Mouse (Mus musculus) frontal cortex, postnatal 10 days (tissue): ENCODE measurements around the gene Noxa1.

Experiments used
- DNase-seq, 2 experiments: peaks; one replicate each; pipeline ENCODE4 v3.0.0; 2022; ENCODE audit warnings: low spot score in 2 of 2, mixed read lengths in 1 of 2

Gene Noxa1

DNA sequence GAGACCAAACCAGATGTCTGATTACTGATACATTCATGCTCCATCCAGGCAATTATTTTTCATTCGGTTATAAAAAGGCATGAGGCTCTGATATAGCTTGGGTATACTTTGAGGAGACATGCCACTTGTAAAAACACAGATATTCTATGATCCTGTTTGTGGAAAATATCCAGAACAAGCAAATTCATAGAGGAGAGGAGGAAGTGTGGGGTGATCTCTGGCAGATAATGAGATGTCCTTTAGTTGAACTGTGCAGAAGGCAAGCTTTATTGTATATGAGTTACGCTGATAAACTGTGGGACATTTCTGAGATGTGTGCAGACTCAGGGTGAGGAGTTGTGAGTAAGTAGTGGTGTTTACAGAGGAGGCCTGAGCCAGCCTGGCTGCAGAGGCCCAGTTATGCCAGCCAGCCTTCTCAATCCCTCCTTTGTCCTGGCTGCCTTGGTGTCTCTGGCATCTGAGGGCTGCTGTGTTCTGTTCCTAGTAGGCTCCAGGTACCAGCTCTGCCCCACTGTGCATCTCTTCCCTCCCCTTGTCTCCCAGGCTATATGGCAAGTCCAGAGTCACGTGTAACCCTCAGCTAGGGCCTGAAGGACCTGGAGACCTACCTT lies 3.2 kb upstream of the Noxa1 start:
- DNase-seq = no peak

DNA sequence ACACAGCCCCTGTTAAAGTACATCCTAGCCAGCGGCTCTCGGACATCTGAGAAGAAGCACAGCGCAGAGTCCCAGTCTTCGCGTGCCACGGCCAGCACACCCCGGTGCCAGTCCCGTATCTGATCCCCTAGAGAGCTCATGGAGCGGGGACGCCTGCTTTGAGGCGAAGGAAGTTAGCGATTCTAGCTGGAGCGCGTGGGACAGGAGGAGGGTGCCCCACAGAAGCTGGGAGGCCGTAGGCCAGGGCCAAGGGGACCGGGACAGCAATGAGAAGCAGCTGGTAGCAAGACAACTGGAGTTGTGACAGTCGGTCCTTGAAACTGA lies 202 bp downstream of the Noxa1 start:
- no peak for DNase-seq

DNA sequence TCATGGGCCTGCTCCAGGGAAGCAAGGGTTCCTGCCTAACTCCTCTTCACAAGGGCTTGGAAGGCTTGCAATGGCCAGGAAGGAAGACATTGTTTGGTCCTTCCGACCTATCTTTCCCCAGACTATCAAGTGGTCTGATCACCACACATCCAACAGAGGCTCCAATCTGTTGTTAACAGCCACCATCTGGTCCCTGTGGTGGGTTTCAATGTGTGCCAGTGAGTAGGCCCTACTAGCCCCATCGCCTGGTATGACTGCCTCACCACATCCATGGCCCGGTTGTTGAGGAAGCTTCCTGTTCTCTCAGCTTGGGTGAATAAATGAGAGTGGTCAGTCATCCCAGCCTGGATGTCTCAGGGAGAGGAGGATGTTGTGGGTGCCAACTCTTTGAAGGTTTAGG lies 6.3 kb downstream of the Noxa1 start:
- DNase-seq = no peak

DNA sequence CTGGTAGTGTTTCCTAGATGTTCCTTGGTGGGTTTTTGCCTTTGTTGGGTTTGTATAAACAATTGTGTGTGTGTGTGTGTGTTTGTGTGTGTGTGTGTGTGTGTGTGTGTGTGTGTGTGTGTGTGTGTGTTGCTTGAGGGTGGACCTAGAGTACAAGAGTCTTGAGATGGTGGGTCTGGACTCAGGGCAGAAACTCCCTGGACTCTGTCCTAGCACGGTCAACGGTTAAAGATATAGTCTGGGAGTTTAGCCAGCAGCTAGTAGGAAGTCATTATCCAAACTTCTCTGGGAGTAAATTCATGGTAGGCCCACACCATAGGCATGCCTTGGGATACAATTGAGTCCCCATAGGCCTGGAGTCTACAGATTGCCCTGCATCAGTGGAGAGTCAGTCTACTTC lies 7.1 kb downstream of the Noxa1 start:
- no peak for DNase-seq

DNA sequence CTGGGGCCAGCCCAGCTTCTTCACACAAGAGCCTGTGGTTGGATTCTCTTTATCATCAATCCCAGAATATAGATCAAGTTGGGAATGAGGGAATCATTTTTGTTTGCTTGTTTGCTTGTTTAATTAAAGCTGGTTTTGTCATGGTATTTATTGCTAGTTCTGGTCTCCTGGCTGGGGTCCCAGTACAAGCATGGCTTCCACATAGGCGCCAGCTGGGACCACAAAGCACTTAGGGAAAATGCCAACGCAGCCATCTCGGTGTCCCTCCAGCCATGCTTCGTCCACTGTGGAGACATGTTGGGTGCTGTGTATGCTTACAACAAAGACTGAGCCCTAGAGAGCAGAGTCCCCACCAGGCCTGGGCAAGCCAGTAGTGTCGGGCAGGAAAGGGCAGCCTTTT lies 9.4 kb downstream of the Noxa1 start:
- no peak for DNase-seq

DNA sequence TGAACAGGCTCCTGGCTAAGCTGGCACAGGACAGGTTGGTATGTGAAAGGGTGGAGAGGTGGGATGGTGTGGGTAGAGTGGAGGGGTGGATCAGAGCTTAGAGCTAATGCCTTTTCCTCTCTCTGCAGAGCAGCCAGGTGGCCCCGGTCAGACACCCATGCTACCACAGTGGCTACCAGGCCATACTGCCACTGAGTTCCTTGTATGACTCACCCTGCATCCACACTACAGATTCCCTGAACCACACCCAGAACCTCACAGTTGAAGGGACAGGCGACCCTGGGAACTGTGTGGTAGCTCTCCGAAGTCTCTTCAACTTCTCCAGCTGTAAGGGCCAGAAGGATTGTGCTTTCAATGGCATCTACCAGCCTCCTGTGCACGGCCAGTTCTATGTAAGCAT lies 11.3 kb downstream of the Noxa1 start:
- DNase-seq = no peak

DNA sequence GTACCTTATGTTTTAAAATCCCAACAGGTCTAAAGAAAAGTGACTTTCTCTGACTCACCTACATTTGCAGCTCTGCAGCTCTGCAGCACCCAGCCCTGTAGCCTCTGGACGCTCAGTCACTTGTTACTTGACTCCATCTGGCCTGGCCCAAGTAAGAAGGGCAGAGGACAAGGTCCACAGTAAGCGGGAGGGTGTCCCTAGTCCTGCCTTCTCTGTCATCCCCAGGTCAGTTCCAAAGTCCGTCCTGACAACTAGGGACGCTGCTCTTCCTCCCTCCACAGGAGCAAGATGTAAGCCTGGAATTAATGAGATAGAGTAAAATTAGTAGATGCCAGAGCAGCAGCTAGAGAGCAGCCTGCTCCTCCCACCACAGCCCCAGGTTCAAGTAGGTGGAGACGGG lies 14.9 kb downstream of the Noxa1 start, which contains the start of gene Entpd8:
Entpd8 (plus strand) TSS at position 229 of the 400 bp plus-strand sequence.
- DNase-seq = no peak

DNA sequence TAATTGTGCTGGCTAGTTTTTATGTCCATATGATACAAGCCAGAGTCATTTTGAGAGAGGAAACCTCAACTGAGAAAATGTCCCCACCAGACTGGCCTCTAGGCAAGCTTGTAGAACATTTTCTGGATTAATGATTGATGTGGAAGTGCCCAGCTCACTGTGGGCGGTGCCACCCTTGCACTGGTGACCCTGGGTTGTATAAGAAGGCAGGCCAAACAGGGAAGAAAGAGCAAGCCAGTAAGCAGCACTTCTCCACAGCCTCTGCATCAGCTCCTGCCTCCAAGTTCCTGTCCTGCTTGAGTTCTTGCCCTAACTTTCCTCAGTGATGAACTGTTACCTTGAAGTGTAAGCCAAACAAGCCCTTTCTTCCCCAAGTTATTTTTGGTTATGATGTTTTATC lies 16.0 kb downstream of the Noxa1 start:
- DNase-seq = no peak

DNA sequence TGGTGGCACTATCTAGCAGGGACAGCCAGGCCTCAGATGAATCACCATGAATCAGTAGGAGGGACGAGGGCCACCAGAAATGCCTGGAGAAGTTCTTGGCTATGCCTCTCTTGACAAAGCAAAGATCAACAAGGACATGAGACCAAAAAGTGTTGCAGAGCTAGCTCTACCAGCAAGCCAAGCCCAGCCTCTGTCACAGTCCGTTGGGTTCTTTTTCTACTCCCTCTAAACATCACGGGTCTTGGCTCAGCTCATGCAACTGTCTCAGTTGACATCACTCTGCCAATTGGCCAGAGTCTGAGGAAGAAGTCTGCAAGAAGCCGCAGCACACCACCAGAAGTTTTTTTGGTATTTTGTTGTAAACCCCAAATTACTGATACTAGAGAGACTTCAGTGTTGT lies 19.4 kb downstream of the Noxa1 start:
- DNase-seq = no peak

DNA sequence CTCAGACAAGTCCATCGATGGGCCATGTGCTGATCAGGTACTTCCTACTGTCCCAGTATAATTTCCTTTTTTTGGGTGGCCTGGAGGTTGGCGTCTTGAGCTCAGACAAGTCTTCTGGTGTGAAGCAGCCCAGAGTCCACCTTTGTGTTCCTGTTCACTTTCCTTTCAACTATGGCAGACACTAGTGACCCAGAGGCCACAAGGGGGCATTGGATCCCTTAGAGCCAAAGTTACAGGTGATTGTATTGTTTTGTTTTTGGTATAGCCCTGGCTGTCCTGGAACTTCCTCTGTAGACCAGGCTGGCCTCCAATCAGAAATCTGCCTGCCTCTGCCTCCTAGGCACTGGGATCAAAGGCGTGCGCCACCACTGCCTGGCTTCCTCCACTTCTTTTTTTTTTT lies 22.6 kb downstream of the Noxa1 start:
- no peak for DNase-seq

DNA sequence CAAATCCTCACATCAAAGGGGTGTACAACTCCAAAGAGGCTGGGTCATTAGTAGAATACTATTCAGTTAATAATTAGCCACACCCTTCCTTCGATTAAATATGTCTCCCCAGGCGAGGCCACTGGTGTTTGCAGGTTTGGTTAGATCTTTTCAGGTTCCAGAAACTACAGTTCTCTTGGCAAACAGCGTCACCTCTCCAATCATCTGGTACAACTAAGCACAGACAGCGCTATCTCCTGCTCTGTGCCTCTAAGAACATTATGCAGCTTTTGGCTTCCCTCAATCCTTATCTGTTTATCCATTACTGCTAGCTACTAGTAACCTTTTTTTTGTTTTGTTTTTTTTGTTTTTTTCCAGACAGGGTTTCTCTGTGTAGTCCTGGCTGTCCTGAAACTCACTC lies 25.4 kb downstream of the Noxa1 start:
- no peak for DNase-seq

DNA sequence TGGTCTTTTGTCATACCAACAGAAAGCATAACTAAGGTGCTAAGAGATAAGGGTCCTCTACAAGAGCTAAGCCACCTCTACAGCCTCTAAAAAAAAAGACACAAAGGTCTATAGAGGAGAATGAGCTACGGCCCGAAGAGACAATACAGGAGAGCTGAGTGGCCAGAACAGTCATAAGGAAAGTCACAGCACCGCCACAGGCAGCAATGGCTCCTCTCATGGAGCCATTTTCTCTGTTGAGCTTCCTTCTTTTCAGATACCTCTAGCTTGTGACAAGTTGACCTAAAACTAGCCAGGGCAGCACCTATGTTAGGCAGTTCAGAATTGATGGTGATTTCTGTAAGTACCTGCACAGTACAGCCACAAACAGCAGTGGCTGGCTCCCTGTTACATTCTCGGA lies 28.4 kb downstream of the Noxa1 start:
- no peak for DNase-seq

DNA sequence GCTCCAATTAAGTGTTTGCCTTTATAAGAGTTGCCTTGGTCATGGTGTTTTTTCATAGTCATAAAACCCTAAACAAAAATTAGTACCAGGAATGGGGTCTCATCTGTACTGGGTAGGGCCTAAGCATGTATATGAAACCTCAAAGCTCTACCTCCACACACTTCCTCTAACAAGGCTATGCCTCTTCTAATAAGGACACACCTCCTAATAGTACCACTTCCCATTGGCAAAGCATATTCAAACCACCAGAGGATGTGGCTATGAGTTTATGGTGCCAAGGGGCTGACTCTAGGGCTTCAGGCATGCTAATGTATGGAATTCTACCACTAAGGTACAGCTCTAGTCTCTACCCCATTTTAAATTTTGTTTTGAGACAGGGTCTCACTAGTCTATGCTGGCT lies 29.4 kb downstream of the Noxa1 start:
- no peak for DNase-seq

DNA sequence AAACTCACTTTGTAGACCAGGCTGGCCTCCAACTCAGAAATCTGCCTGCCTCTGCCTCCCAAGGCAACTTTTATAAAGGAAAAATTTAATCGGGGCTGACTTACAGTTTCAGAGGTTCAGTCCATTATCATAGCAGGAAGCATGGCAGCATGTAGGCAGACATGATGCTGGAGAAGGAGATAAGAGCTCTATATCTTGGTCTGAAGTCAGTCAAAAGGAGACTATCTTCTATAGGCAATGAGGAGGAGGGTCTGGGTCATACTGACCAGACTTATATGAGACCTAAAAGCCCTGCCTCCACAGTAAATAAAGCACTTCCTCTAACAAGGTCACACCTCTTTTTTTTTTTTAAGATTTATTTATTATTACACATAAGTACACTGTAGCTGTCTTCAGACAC lies 30.7 kb downstream of the Noxa1 start:
- DNase-seq = no peak

DNA sequence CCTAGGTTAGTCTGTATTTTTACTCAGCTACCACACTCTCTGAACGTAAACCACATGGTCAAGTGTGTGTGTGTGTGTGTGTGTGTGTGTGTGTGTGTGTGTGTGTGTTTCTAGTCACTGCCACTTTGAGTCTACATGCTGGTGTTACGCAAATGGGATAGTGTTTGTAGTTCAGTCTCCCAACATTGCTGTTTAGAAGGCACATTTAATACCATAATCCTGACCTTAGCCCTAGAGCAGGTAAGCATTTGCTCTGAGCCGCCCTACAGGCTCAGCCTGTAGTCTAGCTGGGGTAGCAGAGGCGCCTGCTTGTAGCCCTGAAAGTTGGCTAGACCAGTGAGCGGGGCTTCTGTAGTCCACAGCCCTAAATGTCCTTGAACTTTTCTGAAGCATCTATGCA lies 31.4 kb downstream of the Noxa1 start:
- DNase-seq = no peak

DNA sequence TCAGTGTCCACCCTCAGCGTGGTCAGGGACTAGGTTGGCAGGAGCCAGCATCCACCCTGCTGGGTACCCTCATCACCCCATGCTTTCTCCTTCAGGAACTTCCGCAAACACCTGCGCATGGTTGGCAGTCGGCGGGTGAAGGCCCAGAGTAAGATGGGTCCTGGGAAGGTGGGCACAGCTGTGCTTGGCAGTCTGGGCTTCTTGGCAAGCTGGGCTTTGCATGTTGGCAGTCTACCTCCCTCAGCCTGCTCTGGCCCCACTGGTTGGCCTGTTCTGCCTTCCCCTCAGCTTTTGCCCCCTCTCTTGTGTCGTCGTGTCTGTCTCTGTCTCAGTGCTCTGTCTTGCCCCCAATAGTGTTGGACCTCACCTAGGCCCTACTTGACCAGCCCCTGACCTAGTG lies 36.0 kb downstream of the Noxa1 start:
- DNase-seq = no peak

DNA sequence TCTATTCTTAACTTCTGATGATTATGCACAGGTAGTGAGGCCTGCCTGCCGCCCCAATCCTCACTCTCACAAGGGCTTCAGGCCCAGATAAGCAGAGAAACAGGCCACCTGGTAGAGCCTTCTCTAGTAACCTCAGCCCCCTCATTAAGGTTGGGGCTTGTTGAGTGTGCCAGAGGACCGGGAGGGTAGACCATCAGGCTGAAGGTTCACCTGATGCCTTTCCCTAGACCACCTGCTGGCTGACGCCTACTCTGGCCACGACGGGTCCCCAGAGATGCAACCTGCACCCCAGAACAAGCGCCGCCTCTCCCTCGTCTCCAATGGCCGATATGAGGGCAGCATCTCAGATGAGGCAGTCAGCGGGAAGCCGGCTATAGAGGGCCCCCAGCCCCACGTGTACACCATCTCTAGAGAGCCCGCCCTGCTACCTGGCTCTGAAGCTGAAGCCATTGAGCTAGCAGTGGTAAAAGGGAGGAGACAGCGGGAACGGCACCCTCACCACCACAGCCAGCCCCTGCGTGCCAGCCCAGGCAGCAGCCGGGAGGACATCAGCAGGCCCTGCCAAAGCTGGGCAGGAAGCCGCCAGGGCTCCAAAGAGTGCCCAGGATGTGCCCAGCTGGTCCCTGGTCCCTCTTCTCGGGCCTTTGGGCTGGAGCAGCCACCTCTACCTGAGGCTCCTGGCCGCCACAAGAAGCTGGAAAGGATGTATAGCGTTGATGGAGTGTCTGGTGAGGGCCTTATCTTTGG lies 39.4 kb downstream of the Noxa1 start:
- no peak for DNase-seq

DNA sequence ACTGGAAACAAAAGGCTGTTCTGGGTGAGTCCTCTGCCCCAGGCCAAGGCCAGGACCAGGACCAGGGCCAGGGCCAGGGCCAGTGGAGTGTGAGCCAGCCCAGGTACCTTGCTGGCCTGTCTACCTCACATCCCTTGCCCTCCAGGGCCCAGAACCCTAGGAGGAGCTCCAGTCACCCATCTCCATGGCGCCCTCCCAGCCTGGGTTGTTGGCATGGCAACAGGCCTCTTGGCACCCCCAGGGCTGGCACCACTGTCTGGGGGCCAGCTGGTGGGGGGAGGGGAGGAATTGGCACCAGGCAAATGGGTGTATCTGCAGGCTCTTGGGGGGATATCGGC lies 39.9 kb downstream of the Noxa1 start:
- peak; percentile 74 to 86 for DNase-seq

DNA sequence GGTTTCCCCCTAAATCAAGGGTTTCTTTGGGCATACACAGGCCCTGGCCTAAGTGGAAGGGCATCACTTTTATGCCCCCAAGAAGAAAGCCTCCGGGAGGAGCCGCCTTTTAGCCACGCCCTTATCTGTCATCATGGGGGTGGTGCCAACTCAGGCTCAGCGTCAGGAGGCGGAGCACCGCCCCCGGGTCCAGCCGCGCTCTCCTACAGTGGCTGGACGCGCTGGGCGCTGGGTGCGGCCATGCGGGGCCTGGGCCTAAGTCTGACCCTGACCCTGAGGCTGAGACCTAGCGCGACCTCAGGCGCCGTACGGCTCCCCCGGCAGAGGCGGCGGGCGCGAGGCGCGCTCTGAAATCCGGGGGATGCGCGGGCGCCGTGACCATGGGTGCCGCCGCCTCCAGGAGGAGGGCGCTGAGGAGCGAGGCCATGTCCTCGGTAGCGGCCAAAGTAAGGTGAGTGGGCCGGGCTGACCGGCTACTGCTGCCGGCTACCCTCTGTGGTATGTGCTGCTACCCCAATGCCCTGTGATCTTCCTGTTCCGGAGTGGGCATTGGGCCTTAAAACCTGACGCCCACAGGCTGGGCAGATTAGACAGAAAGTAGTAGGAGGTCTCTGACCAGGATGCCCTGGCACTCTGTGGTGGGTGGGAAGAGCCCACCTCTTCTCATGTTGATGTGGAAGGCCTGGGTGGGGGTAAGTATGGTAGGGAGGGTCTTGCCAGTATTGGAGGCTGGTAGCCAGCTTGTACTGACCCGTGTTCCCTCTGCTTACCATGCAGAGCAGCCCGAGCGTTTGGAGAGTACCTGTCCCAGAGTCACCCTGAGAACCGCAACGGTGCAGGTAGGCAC lies 40.5 kb downstream of the Noxa1 start, which contains the start of gene Nsmf:
Nsmf (plus strand) TSS at position 135 of the 847 bp plus-strand sequence.
- peak; percentile 81 to 86 for DNase-seq

DNA sequence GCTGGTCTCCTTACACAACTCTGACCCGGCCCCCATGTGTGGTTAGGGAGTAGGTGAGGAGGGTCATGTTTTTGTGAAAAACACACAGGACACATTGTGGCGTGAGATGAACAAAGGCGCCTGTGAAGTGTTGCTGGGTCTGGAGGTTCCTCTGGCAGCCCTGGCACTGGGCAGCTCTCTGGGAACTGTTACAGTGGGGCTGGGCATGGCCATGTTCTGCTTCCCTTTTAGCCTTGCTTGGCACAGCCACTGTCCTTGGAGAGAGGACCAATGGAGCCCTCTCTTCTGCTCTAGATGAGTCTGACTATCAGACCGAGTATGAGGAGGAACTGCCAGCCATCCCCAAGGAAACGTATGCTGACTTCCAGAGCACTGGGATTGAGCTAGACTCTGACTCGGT lies 41.8 kb downstream of the Noxa1 start:
- no peak for DNase-seq

DNA sequence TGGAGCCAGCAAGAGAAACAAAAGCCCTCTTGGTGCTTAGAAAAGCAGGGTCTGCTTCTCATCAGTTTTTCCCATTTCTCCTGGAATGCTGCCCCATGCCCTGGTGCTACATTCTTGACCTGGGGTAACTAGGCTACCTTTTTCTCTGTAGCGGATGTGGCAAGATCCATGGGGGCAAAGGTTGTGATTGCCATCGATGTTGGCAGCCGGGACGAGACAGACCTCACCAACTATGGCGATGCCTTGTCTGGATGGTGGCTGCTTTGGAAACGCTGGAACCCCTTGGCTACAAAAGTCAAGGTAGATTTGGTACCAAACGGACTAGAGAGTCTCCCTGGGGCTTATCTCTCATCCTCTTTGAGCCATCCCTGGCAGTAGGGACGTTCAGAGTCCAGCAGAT lies 43.5 kb downstream of the Noxa1 start:
- no peak for DNase-seq

DNA sequence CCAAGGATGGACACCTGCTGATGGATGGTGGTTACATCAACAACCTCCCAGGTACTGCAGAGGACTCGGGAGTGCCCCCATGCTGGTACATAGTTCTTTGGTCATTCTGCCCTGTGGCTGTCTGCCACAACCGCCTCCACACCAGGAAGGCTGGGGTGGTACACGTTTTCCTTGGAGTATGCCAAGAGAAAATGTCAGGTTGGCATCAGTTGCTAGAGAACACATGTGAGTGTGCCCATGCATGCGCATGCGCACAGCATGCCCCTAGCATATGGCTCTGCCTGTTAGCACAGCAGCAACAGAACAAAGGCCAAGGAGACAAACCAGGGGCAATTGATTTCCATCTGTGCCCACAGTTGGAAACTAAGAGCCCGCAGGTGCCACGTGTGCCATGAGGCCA lies 44.0 kb downstream of the Noxa1 start:
- no peak for DNase-seq

DNA sequence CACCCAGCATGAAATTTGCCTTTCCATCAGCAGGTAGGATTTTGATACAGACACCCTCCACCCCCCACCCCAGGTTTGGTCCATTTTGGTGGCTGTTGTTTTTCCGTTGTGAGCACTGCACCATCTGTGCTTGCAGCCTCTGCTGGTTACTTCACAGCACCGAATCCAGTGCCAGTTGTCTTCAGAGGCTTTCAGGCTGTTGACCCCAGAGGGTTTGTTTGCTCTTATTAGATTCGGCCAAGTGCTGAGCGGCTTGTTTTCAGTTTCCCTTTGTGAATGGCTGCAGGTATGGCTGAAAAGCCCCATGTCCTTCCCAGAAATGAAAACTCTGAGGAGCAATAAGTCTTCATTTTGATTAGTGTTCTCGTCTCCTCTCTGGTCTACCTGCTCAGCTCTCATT lies 54.9 kb downstream of the Noxa1 start:
- DNase-seq = no peak
